Mouse (Mus musculus): Measurements from ENCODE around the gene Prn.

- no peak for TF ChIP-seq CTCF (IDR thresholded peaks at IDR 0.05; ENCODE audit: control insufficient read depth, insufficient read depth, insufficient replicate concordance, low read depth, low read length)
- TF ChIP-seq POLR2A (IDR thresholded peaks at IDR 0.05; ENCODE audit: control insufficient read depth, low read depth, low read length), result no peak
These were observed 24.5 kb downstream of the Prn start for GRCm38 (mm10) chr2:131934243-131934642.
